Mouse (Mus musculus) layer of hippocampus, adult 9-10 months (tissue): ENCODE results near the gene Pknox2.

Experiments
- DNase-seq: peaks from one replicate; pipeline ENCODE4 v3.0.0; 2022; ENCODE audit warnings: low spot score

Gene Pknox2

GRCm38 (mm10) chr9:36990626-36991368 is 156.4 kb downstream of the Pknox2 start:
- no peak for DNase-seq

- no peak for DNase-seq
Measured at GRCm38 (mm10) chr9:36989991-36990390, 157.2 kb downstream of the Pknox2 start.

GRCm38 (mm10) chr9:36985233-36985632 is 162.0 kb downstream of the Pknox2 start:
- peak; percentile 39 for DNase-seq

- no peak for DNase-seq
Measured at GRCm38 (mm10) chr9:36976596-36977362, 170.4 kb downstream of the Pknox2 start.

- peak; percentile 46 for DNase-seq
Measured at GRCm38 (mm10) chr9:36973486-36974227, 173.6 kb downstream of the Pknox2 start.

GRCm38 (mm10) chr9:36972089-36972488 is 175.1 kb downstream of the Pknox2 start:
- no peak for DNase-seq

- DNase-seq, result no peak
Measured at GRCm38 (mm10) chr9:36971066-36971465, 176.1 kb downstream of the Pknox2 start.

- DNase-seq, result peak; percentile 93
Measured at GRCm38 (mm10) chr9:36970651-36971050, 176.6 kb downstream of the Pknox2 start.

GRCm38 (mm10) chr9:36969131-36969530 is 178.1 kb downstream of the Pknox2 start:
- no peak for DNase-seq

- no peak for DNase-seq
Measured at GRCm38 (mm10) chr9:36968713-36969112, 178.5 kb downstream of the Pknox2 start.

GRCm38 (mm10) chr9:36968236-36968635 is 179.0 kb downstream of the Pknox2 start:
- DNase-seq, result no peak

- DNase-seq, result no peak
Measured at GRCm38 (mm10) chr9:36965720-36966119, 181.5 kb downstream of the Pknox2 start.

GRCm38 (mm10) chr9:36964230-36964629 is 183.0 kb downstream of the Pknox2 start:
- DNase-seq, result no peak

GRCm38 (mm10) chr9:36963512-36963911 is 183.7 kb downstream of the Pknox2 start:
- DNase-seq, result no peak

GRCm38 (mm10) chr9:36961874-36962273 is 185.3 kb downstream of the Pknox2 start:
- no peak for DNase-seq

- DNase-seq, result no peak
Measured at GRCm38 (mm10) chr9:36961153-36961552, 186.1 kb downstream of the Pknox2 start.

- DNase-seq, result no peak
Measured at GRCm38 (mm10) chr9:36951133-36951484, 196.1 kb downstream of the Pknox2 start.

- DNase-seq, result no peak
Measured at GRCm38 (mm10) chr9:36950271-36951132, 196.7 kb downstream of the Pknox2 start.

- no peak for DNase-seq
Measured at GRCm38 (mm10) chr9:36948181-36948580, 199.0 kb downstream of the Pknox2 start.

- no peak for DNase-seq
Measured at GRCm38 (mm10) chr9:36947056-36947694, 200.0 kb downstream of the Pknox2 start.

- DNase-seq, result peak; percentile 59
Measured at GRCm38 (mm10) chr9:36944843-36945242, 202.4 kb downstream of the Pknox2 start.
